Mouse (Mus musculus) frontal cortex, postnatal 25 days (tissue): ENCODE results near the gene Mms19.
A peak's percentile ranks its signal among the peaks of the same experiment; 100 is the strongest.

Experiments used
- DNase-seq, 2 experiments: peaks; one replicate each; pipeline ENCODE4 v3.0.0; 2022; ENCODE audit warnings: low spot score in 2 of 2

Mms19 gene

GRCm38 (mm10) chr19:41980819-41981594 is at the start of gene Mms19:
Mms19 (minus strand) TSS chr19:41981157.
- peak; percentile 95 to 98 for DNase-seq

- peak; percentile 79 to 81 for DNase-seq
Observed at GRCm38 (mm10) chr19:42026158-42026557, 45.2 kb upstream of the Mms19 start.

- no peak for DNase-seq
Observed at GRCm38 (mm10) chr19:42022542-42022848, 41.5 kb upstream of the Mms19 start.

DNA sequence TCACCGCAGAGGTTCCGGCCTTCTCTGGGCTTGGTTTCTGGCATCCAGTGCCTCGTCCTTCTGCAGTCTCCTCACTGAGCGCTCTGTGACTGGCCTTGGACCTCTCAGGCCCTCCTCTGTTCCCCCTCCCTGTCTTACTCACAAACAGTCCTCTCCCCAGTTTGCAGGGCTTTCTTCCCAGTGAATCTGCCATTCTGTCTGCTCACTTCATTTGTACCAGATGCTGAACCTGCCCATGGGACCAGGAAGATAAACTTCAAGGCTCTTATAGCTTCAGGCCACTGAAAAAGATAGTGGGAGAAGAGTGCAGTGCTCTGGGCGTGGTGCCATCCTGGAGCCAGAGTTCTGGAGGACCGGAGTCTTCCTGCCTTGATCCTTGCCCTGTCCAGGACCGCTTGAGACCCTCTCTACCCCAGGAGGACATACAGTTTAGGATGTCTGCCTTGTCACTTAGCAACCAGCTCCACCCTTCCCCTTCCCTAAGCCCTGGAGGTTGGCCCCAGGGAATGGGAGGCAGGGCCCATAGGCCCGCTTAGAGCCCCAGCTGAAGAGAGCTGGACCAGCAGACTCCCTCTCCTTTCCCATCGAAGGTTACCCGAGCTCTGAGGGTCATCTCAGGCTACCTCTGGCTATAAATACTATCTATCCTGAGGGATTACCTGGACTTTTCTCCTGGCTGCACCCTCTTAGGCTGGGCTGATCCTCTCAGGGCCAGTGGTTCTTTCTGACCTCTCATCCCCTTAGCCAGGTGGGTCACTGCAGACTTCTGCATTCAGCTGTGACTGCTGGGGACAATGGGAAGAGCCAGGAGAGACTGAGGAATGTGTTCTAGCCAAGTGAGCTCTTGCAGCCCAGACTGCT is 41.0 kb upstream of the Mms19 start:
- no peak for DNase-seq

GRCm38 (mm10) chr19:42019011-42019522 is 38.1 kb upstream of the Mms19 start:
- no peak for DNase-seq

DNA sequence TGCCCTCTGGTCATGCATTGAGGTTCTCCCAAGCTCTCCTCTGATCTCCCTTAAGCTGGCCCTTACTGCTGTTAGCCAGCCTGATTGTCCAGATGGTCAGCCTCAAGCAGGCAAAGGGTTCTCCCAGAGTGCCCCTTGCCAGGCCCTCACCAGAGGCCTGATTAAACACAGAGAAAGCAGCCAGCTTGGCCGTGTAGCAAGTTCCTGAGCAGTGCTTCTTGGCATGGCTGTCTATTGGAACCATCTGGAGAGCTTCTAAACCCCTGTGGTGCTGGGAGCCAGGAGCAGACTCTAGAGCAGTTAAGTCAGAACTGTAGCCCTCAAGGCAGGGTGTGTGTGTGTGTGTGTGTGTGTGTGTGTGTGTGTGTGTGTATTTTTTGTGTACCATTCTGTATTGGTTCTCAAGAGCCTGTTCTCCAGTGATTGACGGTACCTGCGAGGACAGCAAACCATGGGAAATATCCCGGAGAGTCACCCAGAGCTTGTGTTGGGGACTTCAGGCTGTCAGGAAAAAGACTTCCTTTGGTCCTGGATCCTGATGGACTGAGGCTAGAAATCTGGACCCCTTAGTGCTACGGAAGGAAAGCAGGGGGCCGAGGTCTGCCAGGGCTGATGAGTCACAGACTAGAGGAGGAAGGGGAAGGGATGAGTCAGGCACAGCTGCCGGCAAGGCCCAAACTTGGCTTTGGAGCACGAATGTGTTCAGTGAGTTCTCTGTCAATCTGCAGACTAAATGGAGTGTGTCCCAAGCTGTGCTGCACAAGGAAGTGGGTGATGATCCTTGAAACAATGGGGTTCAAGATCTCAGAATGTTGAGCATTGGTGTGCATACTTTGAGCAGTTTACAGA is 36.7 kb upstream of the Mms19 start:
- DNase-seq, result peak in 1 of 2 experiments; percentile 36

- peak in 1 of 2 experiments; percentile 30 for DNase-seq
Observed at GRCm38 (mm10) chr19:42016840-42017239, 35.9 kb upstream of the Mms19 start.

DNA sequence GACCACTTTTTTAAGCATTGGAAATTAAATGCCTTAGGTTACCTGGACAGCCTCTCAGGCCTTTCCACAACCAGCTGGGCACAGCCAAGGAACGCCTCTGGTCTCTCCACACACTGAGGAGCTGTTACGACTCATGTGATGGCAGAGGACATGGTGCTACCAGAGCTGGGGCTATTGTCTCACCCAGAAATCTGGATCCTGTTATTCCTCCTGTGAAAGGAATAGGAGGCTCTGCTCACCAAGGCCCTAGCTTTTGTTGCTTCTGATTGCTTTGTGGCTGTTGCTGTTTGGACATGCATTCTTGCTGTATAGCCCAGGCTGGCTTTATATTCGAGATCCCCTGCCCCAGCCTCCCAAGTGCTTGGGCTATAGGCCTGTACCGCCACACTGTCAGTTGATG is 35.3 kb upstream of the Mms19 start:
- no peak for DNase-seq

DNA sequence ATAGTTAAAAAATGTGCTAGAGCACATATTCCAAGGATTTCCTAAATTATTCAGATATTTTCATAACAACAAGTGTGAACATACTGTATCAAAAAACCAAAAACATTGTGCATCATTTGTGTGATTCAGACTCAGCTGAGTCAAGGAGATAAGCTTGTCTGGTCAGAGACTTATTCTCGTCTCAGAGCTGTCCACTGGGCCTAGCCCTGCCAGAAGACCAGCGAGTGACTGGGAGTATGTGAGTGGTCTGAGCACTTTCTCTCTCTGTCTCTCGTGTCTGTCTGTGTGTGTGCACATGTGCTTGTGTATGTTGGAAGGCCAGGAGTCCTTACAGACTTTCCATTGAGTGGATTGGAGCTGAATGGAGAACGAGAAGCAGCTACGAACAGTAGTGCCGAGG is 34.0 kb upstream of the Mms19 start:
- no peak for DNase-seq

DNA sequence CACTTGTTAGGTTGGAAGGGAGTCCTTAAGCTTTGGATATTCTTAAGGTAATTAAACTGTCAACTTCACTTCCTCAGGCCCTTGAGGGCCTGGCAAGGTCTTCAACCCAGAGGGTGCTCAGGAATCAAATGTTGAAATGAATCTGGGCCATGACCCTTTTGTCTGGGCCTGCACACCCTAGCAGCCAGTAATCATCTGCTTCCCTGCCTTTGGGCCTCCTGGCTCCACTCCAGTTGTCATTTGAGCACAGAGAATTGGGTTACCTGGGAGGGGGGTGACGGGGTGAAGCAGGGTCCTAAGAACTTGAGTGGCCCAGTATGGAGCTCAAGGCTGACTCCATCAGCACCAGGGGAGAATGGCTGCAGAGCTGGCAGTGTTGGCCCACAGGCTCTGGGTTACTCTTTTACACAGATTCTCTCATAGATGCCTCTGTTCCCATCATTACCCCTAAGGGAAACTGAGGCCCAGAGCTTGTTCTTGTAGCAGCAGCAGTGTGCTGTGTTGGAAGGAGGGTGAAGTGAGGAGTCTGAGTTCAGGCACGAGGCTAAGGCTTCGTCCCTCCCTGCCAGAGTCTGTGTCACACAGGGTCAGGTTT is 33.4 kb upstream of the Mms19 start:
- no peak for DNase-seq

DNA sequence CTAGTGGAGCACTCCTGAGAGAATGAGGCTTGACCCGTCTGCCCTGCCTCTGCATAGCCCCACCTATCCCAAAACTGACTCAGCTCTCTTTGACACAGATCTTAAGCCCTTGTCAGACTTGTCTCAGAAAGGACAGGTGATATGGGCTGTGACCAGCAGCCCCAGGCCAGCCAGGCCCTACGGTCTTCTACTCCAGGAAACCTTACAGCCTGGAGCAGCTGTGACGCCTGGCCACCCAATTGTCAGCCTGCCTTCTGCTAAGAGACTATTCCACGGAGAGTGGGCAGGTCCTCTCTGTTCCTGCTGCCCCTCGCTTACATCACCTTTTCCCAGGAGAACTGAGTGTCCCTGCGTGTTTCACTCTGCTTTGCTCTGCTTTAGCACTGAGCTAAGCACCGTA is 30.2 kb upstream of the Mms19 start:
- DNase-seq, result no peak

DNA sequence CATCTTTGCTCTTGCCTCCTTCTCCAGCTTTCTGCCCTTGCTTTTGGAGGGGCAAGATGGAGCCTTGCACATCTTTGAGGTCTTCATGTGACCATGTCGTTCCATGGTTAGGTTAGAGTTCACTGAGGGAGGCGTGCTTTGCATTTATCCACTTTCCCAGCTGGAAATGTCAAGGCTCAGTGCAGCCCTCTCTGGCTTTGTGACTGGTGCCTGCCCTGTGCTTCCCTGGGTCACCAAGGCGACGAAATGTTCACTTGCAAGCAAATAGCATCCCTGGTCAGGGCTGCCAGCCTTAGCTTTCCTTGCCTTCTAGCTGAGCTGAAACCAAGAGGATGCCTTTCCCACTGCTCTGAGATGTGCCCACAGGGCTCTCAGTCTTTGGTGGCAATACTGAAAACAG is 29.5 kb upstream of the Mms19 start:
- no peak for DNase-seq

- DNase-seq, result no peak
Observed at GRCm38 (mm10) chr19:42009067-42009466, 28.1 kb upstream of the Mms19 start.

DNA sequence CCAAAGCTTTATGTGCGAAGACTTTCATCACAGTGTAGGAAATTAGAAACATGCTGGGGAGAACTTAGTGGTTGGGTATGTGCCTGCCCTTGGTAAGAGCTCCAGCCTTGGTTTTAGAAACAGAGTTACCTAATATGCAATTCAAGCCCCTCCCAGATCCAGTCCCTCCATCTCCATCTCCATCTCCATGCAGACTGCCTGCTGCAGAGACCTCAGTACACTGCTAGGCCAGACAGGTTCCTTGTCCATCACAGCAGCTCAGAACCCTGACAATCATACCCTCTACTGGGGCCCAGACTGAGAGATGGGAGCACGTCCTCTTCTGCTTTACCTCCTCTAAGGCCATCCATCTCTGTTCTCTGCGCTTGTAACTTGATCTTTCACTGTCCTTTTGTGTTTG is 27.6 kb upstream of the Mms19 start:
- no peak for DNase-seq

DNA sequence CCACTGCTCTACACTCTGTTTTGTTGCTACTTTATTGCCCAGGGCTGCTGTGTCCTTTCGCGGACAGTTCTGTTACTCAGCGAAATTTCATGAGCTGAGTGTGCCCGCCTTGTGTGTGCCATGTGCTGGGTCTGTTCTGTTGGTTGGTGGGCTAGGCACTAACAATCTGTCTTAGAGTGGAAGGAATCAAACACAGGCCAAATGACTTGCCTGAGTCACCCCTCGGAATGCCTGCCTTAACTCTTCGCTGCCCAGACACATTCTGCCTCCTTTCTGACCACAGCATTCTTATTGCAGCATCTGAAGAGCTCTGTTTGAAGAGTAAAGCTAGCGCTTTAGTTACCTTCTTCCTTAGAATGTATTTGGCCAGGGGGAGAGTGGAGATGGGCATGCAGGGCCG is 25.6 kb upstream of the Mms19 start:
- DNase-seq, result no peak

- DNase-seq, result no peak
Observed at GRCm38 (mm10) chr19:42005616-42006015, 24.7 kb upstream of the Mms19 start.

DNA sequence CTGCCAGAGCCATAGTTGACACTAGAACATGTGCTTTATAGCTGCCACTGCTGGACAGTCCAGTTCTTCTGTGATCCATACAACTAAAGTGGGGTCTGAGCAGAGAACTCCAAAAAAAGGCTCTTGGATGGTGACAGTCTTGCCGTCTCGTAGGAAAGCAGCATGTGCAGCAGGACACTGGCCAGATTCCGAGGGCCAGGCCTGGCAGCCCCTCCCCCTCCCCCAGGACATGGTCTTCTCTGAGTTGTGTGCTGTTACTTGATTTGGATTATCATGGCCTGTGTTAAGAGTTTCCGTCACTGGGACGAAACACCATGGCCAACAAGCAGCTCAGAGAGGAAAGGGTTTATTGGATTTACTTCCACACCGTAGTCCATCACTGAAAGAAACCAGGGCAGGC is 23.3 kb upstream of the Mms19 start:
- DNase-seq, result no peak

DNA sequence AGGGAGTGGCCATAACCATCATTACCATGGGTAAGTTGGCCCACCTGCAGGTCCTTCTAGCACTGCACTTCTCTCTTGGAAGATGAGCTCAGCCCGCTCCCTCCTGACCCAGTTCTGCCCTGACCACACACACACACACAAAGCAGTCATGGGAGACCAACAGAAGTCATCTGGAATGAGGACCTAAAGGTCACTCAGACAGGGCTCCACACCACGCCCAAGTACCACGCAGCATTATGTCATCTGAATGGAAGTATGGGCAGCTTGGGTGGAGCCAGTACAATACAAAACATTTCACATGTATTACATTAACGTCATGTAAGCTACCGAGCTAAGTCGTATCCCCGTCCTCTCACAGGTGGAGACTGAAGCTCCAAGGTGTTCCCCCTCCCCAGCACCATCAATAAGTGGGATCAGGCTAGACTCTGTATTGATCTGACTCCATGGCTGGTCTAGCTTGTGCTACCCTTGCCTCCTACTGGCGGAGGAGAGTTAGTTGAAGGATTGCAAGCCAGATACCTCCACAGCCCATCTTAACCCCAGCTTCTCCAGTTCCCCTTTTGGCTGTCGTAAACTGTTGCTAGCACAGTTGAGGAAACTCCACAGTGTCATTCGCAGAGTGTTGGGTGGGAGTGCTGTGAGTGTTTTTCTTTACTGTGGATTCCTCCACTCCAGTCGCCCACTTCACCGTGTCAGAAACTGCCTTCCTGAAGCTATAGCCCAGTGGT is 20.5 kb upstream of the Mms19 start:
- no peak for DNase-seq

DNA sequence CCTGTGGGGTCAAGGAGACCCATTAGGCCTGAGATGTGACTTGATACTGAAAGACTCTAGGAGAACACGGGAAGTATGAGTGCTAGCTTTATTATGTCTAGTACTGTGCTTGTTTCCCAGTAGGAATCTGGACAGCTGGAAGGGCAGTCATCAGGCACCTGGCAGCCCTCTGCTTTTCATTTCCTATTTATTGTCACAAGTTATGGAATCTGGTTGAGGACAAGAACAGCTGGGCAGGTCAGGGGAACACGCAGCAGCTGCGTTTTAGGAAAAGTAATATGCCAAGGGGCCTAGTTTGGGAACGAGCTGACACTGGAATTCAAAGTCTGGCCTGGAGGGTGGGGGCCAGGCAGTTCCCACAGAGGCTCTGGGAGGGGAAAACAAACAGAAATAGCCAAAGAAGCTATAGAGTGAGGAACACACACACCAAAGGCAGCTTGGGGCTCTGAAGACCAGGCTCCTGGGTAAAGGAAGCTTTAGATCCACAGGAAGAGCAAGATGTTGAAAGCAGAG is 19.5 kb upstream of the Mms19 start:
- DNase-seq, result no peak

- DNase-seq, result no peak
Observed at GRCm38 (mm10) chr19:41999688-42000283, 18.8 kb upstream of the Mms19 start.
